Mouse (Mus musculus): ENCODE data around the gene Tmem200b.
A peak's percentile ranks its signal among the peaks of the same experiment; 100 is the strongest.

Gene Tmem200b

DNA sequence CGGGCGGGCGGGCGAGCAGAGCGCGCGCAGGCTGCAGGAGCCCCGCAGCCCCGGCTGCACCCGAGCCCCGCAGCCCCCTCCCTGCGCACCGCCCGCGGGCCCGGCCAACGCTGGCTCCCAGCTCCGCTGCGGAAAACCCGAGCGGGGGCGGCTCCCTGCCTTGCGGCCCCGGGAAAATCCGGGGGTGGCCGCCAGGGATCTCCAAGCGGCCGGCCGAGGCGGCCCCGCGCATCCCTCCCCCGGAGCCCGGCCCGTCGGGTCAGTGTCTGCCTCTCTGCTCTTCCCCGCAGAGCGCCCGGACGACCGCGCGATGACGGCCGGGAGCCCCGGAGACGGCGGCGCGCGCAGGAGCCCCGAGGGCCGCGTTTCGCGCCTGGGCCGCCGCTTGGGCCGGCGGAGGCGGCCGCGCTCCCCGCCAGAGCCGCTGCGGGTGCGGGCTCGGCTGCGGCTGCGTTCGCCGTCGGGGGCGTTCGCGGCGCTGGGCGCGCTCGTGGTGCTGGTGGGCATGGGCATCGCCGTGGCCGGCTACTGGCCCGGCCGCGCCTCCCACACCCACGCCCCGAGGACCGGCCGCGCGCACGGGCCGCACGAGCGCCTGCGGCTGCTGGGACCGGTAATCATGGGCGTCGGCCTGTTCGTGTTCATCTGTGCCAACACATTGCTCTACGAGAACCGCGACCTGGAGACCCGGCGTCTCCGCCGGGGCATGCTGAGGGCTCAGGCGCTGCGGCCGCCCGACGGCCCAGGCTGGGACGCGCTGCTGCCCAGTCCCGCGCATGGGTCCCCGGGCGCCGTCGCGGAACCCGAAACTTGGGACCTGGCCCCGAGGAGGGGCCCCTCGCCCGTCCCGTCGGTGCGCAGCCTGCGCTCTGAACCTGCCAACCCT lies at the start of gene Tmem200b:
Gene Tmem200b, plus strand, starts transcription at position 311 of the 886 bp plus-strand sequence.
- DNase-seq: peak; percentile 53

DNA sequence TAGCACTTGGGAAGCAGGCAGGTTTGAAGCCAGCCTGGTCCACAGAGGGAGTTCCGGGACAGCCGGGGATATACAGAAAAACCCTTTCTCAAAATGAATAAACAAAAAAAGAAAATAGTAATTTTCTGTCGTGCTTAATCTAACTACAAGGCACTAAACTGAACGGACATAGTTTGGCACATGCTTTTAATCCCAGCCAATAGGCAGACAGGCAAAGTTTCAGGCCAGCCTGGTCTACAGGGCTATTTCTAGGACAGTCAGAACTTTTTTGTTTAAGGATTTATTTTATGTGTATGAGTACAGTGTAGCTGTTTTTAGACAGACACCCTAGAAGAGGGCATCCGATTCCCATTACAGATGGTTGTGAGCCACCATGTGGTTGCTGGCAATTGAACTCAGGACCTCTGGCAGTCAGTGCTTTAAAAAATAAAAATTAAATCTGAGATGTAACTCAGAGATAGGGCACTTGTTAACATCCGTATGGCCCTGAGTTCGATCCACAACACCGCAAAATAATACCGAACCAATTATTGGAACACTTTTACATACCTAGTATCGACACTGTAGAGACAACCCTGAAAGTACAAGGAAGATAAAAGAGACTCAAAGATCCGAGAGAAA lies 48.8 kb upstream of the Tmem200b start:
- no peak for DNase-seq

DNA sequence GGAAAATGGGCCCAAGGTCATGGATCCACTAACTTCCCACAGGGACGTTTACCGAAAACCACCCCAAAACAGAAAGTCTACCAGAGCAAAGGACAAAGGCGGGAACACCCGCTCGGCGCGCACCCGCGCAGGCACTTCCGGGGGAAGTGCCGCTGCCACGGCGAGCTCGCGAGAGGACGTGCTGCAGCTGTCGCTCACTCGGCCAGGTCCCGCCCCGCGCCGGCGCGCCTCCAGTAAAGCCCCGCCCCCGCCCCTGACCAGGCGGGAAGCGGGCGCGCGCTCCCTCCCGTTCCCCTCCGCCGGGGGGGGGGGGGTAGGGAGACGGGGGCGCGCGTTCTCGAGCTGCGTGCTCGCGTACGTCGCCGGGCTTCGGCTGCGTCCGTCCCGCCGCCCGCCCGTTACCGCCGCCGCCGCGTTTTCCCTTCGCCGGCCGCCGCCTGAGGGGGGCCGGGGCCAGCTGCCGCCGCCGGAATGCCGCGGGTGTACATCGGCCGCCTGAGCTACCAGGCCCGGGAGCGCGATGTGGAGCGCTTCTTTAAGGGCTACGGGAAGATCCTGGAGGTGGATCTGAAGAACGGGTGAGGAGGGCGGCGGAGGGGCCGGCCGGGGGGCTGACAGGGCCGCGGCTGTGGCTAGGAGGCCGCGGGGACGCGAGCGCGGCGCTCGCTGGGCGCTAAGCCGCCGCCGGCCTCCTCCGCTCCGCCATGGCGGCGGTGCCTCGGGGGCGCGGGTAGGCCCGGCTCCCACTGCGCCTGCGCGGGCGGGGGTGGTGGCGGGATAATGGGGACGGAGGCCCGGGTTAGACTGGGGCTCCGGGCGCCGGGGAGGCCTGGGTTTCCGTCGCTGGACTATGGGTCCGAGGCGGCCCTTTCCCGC lies 48.0 kb upstream of the Tmem200b start, which contains the start of gene Srsf4:
Gene Srsf4, plus strand, starts transcription at position 325 of the 876 bp plus-strand sequence.
- peak; percentile 99 for DNase-seq

DNA sequence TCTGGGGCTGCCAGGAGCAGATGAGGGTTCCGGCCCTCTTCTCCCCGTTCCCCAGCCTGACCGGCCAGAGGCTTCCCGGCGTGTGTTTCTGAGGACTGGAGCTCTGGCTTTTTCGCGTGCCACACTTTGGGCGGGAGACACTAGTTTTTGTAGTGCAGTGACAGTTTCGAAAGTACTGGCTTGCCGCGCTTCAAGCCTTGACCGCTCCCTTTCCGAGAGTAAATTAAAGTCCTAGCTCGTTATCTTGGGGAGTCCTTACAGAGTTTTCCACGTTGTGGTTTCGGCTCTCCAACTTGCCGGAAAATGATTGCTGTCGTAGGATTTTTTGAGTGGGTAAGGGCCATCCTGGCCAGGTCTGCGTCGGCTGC lies 47.4 kb upstream of the Tmem200b start:
- no peak for DNase-seq

DNA sequence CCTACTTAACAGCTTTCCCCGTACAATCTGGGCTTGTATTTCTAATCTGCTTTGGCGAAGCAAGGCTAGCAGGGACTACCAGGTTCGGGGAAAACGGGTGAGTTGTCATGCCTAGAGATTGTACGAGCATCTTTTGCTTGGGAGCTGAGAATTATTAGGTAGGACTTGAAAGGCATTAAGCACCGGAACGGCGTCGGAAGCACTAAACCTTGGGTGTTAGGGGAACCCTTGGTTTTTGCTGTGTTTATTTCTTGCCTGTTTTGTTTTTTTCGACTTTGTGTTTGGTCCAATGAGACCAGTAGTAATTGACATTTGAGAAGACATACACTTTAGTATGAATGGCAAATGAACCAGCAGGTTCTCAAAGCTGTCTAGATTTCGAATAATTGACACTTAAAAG lies 47.0 kb upstream of the Tmem200b start:
- no peak for DNase-seq

DNA sequence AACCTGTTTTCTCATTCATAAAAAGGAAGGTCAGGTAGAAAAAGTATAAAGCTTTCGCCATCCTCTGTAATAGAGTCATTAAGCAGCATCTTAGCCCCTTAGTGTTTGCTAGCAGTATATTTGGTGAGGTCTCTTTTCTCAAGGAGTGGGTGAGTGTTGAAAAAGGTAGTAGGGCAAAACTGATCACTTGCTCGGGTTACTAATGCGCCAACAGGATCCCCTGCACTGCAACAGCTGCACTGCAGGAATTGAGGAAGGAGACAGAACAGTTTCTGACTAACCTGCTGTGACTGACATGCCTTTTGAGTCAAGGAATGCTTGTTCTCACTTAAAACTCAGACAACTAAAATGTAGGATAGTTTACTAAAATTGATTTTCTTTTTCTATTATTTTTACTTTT lies 46.3 kb upstream of the Tmem200b start:
- no peak for DNase-seq

DNA sequence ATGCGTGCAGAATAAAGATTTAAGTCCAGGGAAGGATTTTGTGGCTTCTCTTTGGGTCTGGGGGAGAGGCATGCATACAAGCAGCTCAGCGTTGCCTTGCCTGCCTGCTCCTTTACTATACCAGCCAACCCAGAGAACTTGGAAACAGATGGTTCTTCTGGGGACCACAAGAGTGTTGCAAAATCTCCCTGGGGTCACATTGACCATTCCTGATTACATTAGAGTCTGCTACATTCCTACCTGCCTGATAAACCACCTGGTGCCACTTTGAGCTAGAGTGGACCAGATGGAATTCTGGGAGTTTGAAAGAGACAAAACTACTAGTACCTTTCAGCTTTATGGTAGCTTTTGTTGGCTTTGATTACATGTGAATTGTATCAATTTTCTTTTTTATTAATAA lies 44.7 kb upstream of the Tmem200b start:
- DNase-seq: no peak

DNA sequence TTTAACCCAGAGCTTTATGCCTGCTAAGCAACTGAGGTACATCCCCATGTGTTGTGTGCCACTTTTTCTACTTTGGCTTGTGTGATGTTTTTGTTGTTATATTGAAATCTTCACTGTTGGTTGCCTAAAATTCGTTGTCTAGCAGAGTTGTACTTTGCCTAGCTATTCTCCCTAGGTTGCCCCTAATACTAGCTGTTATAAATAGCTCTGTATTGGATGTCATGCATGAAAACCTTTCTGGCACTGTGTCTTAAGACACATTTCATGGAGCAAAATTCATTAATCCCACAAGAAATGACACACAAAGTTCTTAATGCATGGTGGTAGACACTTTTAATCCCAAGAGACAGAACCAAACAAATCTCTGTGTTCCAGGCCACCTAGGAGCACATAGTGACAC lies 41.9 kb upstream of the Tmem200b start:
- DNase-seq: no peak

DNA sequence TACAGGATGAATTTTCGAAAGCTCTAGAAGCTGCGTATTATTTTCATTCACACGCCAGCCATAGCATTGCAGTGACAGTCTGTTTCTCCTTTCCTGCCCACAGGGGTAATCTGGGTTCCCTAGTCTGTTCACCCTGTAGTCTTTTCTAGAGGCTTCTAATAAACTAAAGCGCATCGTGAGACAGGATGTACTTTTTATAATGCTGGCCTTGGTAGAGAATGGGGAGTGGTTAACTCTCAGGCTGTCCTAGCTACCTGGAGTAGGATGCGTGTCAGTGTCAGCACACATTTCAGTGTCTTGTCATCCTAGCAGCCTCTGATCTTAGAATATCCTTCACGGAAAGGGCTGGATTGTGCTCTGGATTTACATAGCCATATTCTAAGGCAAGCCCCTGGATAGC lies 40.3 kb upstream of the Tmem200b start:
- DNase-seq: no peak

DNA sequence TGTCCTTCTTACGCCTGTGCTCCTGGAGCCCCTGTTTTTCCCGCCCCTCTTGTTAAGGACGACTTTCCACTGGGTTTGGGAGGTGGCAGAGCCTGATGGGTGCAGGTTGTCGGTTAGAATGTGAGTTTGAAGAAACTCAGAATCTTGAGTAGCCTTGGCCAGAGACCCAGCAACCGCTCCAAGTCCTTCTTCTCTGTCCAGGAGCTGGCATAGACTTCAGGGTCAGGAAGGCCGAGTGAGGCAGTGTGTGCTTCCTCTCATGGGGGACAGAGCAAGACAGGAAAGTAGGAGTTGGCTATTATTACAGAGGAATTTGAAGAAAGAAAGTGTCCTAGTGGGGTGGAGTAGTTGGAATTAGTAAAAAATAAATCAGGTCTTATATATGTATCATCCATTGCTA lies 38.0 kb upstream of the Tmem200b start:
- no peak for DNase-seq

DNA sequence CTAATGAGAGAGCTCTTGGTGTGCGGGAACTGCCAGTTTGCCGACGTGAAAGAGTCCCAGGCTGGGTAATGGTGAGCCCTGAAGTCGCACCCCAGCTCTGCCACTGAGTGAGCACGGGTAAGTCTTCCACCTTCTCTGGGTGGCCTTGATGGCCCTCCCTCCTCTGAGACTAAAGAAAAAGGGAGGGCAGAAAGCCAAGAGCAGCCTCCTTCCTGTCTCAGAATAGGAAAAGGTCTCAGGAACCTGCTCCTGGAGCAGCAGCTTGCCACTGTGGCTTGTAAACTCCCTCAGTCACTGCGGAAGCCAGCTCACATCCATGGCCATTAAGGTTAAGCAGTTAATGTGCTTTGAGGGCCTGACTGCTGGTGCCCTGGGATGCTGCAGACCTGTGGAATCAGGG lies 36.2 kb upstream of the Tmem200b start:
- no peak for DNase-seq

DNA sequence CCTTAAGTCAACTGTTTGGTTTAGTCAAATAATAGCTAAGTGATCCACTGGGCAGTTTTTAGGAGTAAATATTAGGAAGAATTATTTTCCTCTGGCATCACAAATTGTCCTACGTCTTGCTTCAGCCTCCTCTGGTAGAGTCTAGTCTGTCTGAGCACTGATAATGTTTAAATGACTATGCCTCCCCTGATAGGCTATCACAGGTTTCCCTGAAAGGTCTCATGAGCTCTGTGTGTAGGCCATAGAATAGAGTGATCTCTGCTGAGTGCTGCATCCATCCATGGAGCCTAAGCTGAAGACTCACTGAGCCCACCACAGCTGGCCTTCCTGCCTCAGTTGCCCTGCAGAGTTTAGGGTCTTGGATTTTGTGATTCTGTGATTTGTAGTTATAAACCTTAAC lies 33.0 kb upstream of the Tmem200b start:
- DNase-seq: no peak

DNA sequence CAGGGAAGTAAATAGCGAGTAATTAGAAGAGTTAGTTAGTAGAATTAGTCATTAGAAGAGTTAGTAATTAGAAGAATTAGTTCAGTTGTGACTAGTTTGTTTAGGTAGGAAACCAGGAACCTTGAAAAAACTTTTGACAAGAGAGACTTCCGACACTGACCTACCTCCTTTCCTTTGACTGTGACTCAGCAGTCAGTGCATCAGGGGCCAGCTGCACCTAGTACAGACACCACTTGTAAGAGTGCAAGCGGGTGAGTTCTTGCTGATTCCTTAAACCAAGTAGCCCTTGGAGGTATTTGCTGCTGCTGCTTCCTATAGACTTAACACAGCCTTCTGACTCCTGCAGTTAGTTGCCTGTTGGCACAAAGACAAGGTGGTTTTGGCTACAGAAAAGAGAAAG lies 30.9 kb upstream of the Tmem200b start:
- DNase-seq: no peak

DNA sequence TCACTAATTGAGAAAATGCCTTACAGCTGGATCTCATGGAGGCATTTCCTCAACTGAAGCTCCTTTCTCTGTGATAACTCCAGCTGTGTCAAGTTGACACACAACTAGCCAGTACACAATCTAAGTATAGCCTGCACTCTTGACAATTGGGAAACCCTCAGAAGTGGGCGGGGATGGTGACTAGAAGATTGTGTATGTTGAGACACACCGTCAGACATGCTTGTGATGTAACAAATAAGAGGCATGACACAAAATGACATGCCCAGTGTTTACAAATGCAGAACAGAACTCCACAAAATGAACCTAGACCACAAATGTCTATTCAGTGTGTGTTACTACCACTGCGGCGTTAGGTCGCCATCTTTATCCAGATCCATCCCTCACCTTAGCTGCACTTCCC lies 24.5 kb upstream of the Tmem200b start:
- no peak for DNase-seq

DNA sequence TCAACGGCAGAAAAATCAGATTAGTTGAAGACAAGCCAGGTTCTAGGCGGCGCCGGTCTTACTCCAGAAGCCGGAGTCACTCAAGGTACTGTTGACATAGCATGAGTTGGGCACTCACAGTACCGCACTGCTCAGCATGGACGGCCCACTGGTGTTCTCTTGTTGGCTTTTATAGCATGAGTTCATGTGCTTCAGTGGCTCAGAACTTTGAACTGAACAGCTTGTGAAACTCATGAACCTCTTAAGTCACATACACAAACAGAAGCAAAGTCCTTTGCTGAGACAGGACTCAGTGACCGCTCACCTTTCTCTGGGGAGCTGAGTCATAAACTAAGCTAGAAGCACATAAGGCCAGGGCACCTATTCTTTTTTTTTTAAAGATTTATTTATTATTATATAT lies 23.8 kb upstream of the Tmem200b start:
- no peak for DNase-seq

DNA sequence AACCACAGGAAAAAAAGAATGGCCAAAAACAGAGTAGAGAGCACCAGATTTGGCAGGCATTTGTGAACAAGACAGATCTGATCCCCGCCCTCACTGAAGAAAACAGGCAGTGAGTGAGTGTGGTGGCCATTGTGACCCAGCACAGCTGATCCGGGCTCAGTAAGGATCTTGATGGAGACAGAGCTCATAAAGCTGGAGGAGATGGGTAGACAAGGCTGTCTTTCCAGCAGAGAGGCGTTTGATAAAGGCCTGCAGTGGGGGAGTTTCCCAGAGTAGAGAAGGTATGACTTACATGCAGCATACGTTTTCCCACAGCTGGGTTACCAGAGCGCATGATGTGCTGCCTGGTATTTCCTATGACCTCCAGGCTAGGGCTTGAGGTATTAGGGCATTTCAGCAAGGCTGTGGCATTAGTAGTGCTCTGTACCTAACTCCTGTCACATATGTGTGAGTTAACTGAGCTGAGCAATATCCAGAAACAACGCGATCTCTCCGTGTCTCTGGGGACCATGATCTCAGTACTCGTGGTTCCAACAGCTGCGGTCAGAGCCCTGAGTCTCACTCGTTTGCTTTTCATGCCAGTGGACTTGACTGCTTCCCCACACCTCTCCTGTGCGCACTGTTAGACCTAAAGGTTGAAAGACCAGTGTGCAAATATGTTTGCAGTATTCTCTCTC lies 22.9 kb upstream of the Tmem200b start:
- no peak for DNase-seq

DNA sequence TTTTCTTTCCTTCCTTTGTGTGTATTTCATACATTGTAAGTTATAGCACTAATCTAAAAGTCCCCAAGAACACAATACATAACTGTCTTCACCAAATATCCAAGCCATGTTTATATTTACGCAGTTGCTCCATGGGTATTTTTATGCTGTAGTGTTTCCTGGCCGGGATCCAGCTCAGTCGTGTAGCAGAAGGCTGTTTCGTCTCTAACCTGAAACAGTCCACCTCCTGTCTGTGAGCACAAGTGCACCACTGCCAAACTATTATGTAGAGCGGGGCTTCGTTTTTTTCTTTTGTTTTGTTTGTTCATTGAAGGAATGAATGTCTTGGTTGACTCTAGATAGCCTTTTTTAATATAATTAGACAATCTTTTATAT lies 22.4 kb upstream of the Tmem200b start:
- DNase-seq: no peak

DNA sequence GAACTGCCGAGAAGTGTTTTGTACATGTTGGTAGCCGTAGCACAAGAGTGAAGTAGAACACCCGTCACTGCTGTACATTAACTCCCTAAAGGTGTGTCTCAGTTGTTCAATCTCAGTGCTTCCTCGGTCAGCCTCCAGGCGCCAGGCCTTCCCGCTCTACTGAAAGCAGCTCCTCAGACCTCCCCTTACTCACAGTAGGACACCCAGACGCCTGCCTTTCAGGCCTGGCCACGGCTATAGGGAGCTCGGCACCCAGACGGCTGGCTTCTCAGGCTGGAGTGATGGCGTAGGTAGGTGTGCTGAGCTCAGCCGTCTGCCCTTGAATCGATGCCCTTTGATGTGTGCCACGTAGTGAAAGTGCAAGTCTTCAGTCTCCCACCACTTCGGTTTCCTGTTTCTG lies 20.5 kb upstream of the Tmem200b start:
- DNase-seq: no peak

DNA sequence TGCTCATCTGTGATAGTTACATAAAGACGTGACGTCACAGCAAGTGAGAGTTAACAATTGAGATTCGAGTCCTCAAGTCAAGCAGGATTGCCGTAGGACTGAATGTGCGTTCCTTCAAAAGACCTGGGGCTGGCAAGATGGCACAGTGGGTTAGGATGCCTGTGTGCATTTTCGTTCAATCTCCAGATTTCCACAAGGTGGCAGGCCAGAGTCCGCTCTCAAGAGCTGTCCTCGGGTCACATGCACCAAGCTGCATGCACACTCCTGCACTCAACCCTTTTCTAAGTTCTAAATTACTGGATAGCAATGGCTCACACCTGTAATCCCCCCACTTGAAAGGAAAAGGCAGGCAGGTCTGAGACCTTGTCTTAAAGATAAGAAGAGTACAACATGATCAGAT lies 17.1 kb upstream of the Tmem200b start:
- DNase-seq: no peak

DNA sequence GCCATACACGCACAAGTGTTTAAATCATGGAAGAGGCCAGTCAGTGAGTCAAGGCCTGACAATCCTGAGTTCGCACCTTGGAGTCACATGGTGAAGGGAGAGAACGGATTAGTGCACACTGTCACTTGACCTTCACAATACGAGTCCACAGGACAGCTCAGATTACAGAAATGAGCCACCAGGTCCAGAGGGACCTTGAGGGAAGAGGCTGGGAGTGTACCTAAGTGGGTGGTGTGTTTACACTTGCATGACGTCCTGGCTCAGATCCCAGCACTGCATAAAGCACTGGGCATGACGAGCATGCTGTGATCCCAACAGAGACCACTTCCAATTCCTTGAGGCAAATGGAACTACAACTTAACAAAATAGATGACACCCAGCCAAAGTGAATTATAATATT lies 15.1 kb upstream of the Tmem200b start:
- no peak for DNase-seq

DNA sequence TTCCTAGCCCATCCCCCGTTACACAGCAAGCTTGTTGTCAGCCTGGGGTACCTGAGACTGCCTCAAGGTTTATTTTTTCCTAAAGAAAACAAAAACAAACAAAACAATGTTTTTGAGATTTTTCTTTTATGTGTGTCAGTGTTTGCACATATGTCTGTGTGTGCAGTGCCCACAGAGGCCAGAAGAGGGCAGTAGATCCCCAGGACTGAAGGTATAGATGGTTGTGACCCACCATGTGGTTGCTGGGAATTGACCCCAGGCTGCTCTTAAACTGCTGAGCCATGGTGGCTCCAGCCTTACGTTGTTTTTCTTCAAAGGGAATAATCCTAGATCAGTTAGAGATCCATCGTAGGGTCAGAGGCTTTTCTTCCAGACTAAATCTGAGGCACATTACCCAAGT lies 13.7 kb upstream of the Tmem200b start:
- DNase-seq: peak; percentile 40

DNA sequence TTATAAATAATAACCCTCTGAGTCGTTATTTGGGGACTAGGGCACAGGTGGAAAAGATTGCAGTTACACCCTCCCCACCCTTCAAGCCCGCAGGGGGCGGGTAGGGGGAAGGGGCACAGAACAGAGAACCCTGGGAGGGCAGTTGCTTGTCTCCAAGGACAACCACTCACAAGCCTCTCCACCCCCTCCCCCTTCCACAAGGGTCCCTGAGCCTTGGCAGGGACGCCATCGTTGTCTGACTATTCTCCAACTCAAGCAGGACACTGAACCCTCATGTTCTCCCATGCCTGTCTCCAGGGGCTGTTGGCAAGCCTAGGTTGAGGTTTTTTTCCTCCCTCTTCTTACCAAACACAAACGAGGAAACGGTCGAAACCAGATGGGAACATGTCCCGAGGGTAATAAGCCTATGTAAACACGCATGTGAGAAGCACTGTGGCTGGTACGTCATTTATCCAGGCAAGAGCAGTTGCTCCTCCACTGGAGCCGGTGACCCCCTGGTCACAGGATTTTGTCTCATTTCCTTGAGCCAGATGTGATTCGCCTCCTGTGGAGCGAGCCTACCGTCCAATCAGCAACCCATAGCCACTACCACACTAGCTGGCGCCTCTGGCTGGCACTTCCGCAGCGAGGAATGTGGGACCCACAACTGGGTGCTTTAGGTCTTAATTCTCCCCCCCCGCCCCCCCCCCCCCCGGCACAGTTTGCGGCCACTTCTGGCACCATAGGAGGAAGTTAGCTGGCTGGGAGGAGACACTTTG lies 11.2 kb upstream of the Tmem200b start:
- no peak for DNase-seq
